Comparison of ENCODE assay signal across 21 mouse cellular contexts in genomic region chr7:36667767-36668166, GRCm38 (mm10). TPM values are rescaled to one million over a fixed set of nuclear protein-coding genes. Genes with fewer than 3 reads are reported as not detected.
DNase-seq lines count a peak whose midpoint lies in the region; ATAC-seq and TF ChIP-seq lines count a peak whose summit lies in the region.
"Had no signal": no experiment of that assay in that cellular context is flagged by ENCODE, and none has a peak within 500 bp of the region (broad histone marks: within the 10 kb centered on the region; RNA-seq: fewer than 3 reads in every experiment).

No protein-coding gene starts in this region.

- H3K27me3 ChIP-seq in lung, embryonic 14.5 days (ENCODE audit: insufficient read depth, low read length), result no peaks in the 10 kb centered on the region
- H3K27me3 ChIP-seq in liver, embryonic 11.5 days (replicated peaks; ENCODE audit: control insufficient read depth, insufficient read depth, low read length), result no peaks in the 10 kb centered on the region
- H3K27me3 ChIP-seq: embryonic facial prominence, embryonic 13.5 days; intestine, embryonic 15.5 days; neural tube, embryonic 13.5 days had no signal

- H3K9me3 ChIP-seq in lung, embryonic 14.5 days (ENCODE audit: low read depth, low read length), result no peaks in the 10 kb centered on the region
- no peaks in the 10 kb centered on the region for H3K9me3 ChIP-seq in liver, embryonic 11.5 days (ENCODE audit: control insufficient read depth, low read length)
- H3K9me3 ChIP-seq: embryonic facial prominence, embryonic 13.5 days; intestine, embryonic 15.5 days; midbrain, embryonic 10.5 days had no signal

- no peaks in the 10 kb centered on the region for H3K36me3 ChIP-seq in lung, embryonic 14.5 days (ENCODE audit: insufficient read depth)
- no peaks in the 10 kb centered on the region for H3K36me3 ChIP-seq in liver, embryonic 11.5 days (ENCODE audit: control insufficient read depth, insufficient read depth, low read length)
- H3K36me3 ChIP-seq: embryonic facial prominence, embryonic 13.5 days; intestine, embryonic 15.5 days; midbrain, embryonic 10.5 days; neural tube, embryonic 13.5 days had no signal

- no peaks in the 10 kb centered on the region for H3K4me1 ChIP-seq in lung, embryonic 14.5 days (ENCODE audit: insufficient read depth)
- H3K4me1 ChIP-seq in liver, embryonic 11.5 days (replicated peaks; ENCODE audit: control insufficient read depth, insufficient read depth, low read length), result no peaks in the 10 kb centered on the region
- H3K4me1 ChIP-seq: intestine, embryonic 15.5 days; midbrain, embryonic 10.5 days; neural tube, embryonic 13.5 days had no signal

- H3K27ac ChIP-seq in lung, embryonic 14.5 days (ENCODE audit: low read depth), result no peak overlapping the region
- no peak overlapping the region for H3K27ac ChIP-seq in liver, embryonic 11.5 days (ENCODE audit: low read depth, low read length)
- H3K27ac ChIP-seq: embryonic facial prominence, embryonic 13.5 days; hindbrain, embryonic 14.5 days; intestine, embryonic 15.5 days; midbrain, embryonic 10.5 days; neural tube, embryonic 13.5 days had no signal

- no peak overlapping the region for H3K4me3 ChIP-seq in lung, embryonic 14.5 days (ENCODE audit: low read depth, low read length)
- no peak overlapping the region for H3K4me3 ChIP-seq in liver, embryonic 11.5 days (ENCODE audit: low read depth, low read length)
- H3K4me3 ChIP-seq: embryonic facial prominence, embryonic 13.5 days; intestine, embryonic 15.5 days; midbrain, embryonic 10.5 days; neural tube, embryonic 13.5 days had no signal

- no peak overlapping the region for H3K9ac ChIP-seq in lung, embryonic 14.5 days
- H3K9ac ChIP-seq in liver, embryonic 11.5 days (ENCODE audit: low read depth, low read length), result no peak overlapping the region
- H3K9ac ChIP-seq: embryonic facial prominence, embryonic 13.5 days; hindbrain, embryonic 14.5 days; intestine, embryonic 15.5 days; neural tube, embryonic 13.5 days had no signal

- 7% methylated on average over 5 of the region's 5 CpGs for WGBS in lung, embryonic 14.5 days
- 19% methylated on average over 5 of the region's 5 CpGs for WGBS in liver, embryonic 11.5 days

- no peak for ATAC-seq in lung, embryonic 14.5 days (ENCODE audit: insufficient read depth)
- no peak for ATAC-seq in liver, embryonic 11.5 days (replicated peaks; ENCODE audit: low FRiP score)
- ATAC-seq: intestine, embryonic 15.5 days had no signal

- TF ChIP-seq CTCF in lung, embryonic 14.5 days (IDR thresholded peaks at IDR 0.05; ENCODE audit: low read depth), result no peak

- H3K4me2 ChIP-seq in lung, embryonic 14.5 days, result no peak overlapping the region
- no peak overlapping the region for H3K4me2 ChIP-seq in liver, embryonic 11.5 days
- H3K4me2 ChIP-seq: embryonic facial prominence, embryonic 13.5 days; hindbrain, embryonic 14.5 days; intestine, embryonic 15.5 days; neural tube, embryonic 13.5 days had no signal

- DNase-seq in heart, adult 8-10 months (ENCODE audit: low spot score), result peak; percentile 48
- no peak for DNase-seq in heart, postnatal 4 days
- DNase-seq in lung, embryonic 14.5 days, result peak; percentile 31
- no peak for DNase-seq in lung, postnatal 10 days
- peak; percentile 5 for DNase-seq in c-Kit-positive CD71-positive TER-119-positive erythroid progenitor cells, embryonic 14.5 days (ENCODE audit: low spot score)
- DNase-seq in liver, embryonic 11.5 days (ENCODE audit: low spot score), result no peak
- no peak for DNase-seq in T-cell, adult 2 months (ENCODE audit: low spot score)
- DNase-seq: adrenal gland, postnatal 10 days; cerebellum, adult 2 months; gastrocnemius, postnatal 36 days; kidney, postnatal 36 days; liver; lung, adult 18-20 months; lung, postnatal 4 days; right cerebral cortex, postnatal 14 days; thymus, postnatal 25 days had no signal

RNA-seq across cellular contexts. Expression of gene Tshz3, which starts 30.2 kb away (rescaled TPM):
- 1 to 10 TPM; 2.7 to 4.2 (median 3.8) TPM for total RNA-seq in heart, adult 8-10 months (2022)
- 1 to 10 TPM; 5.5 to 6.1 TPM for total RNA-seq in heart, postnatal 4 days (2021)
- polyA plus RNA-seq in lung, embryonic 14.5 days (2014; fragmentation: Nextera tagmentation; extraction: Ambion mirVana), result 21.1 and 23.3 TPM in 2 replicates
- polyA plus RNA-seq in liver, embryonic 11.5 days (2014; fragmentation: Nextera tagmentation; extraction: Ambion mirVana), result 3.3 and 3.7 TPM in 2 replicates

Comparison
In these comparisons a context has a peak if more than half of its experiments do, and no peak if none do; other contexts are left out.
1. DNase-seq: peak in heart, adult 8-10 months (single experiment), lung, embryonic 14.5 days (single experiment) and c-Kit-positive CD71-positive TER-119-positive erythroid progenitor cells, embryonic 14.5 days (single experiment); none in heart, postnatal 4 days (single experiment), lung, postnatal 10 days (single experiment), liver, embryonic 11.5 days (single experiment) and T-cell, adult 2 months (single experiment).